Mouse (Mus musculus): ENCODE data around the gene Dclre1a. TPM values are rescaled to one million over a fixed set of nuclear protein-coding genes. Genes with fewer than 3 reads are reported as not detected.

The Dclre1a gene
- total and polyA plus RNA-seq, 3 experiments: 8.3 to 14.8 (median 13.1) TPM

GRCm38 (mm10) chr19:56548230-56549032, 409 bp upstream of the Dclre1a start, which contains the start of gene Nhlrc2:
Gene Nhlrc2, plus strand, starts transcription at chr19:56548261.
- Histone ChIP-seq H3K27ac (ENCODE audit: insufficient read depth, low read depth) (peak within 1 kb of the TSS; percentile 84), H3K79me2 (replicated peaks; ENCODE audit: control insufficient read depth, extremely low read depth, insufficient read depth, poor library complexity, severe bottlenecking) (peaks cover 22% of the 10 kb centered on the region), H3K4me3 (replicated peaks in 1 of 3; ENCODE audit: low read depth in 2 of 3, low read length in 2 of 3, poor library complexity in 1 of 3) (peak within 1 kb of the TSS; percentile 88 to 98 (median 92)), H3K4me2 (ENCODE audit: insufficient read depth, low read depth, poor library complexity, severe bottlenecking) (peak within 1 kb of the TSS; percentile 98), H3K36me3 (replicated peaks in 1 of 2; ENCODE audit: control insufficient read depth in 1 of 2, insufficient read depth in 1 of 2, low read length in 1 of 2) (peaks cover 20 to 43% of the 10 kb centered on the region in 2 experiments), H3K9ac (ENCODE audit: insufficient read depth, low read depth) (peak within 1 kb of the TSS; percentile 89), H3K9me3 (replicated peaks; ENCODE audit: low read length) (peaks cover 2% of the 10 kb centered on the region), H3K4me1 (ENCODE audit: control insufficient read depth in 1 of 2, insufficient read depth in 2 of 2) (peaks cover 0 to 40% of the 10 kb centered on the region in 2 experiments; a peak in 2 of 4 replicates), H3K27me3 (replicated peaks) (no peaks in the 10 kb centered on the region)
- TF ChIP-seq MAX (IDR thresholded peaks at IDR 0.05; ENCODE audit: low read length) (peak; percentile 21; the same call in 1 of the 2 replicates), SIN3A (IDR thresholded peaks at IDR 0.05; ENCODE audit: low read length) (peak; percentile 48; the same call in 1 of the 2 replicates), JUND (conservative IDR thresholded peaks at IDR 0.05; ENCODE audit: low read depth, low read length) (no peak), MAFK (IDR thresholded peaks at IDR 0.05; ENCODE audit: insufficient replicate concordance, low read length) (no peak), ELF1 (IDR thresholded peaks at IDR 0.05; ENCODE audit: low read depth, low read length) (peak; percentile 72), HCFC1 (IDR thresholded peaks at IDR 0.05; ENCODE audit: low read depth, low read length) (peak; percentile 79), TCF12 (IDR thresholded peaks at IDR 0.05; ENCODE audit: low read depth, low read length) (peak; percentile 40; the same call in 1 of the 2 replicates), ZKSCAN1 (IDR thresholded peaks at IDR 0.05; ENCODE audit: borderline replicate concordance, low read depth, low read length) (no peak), NRF1 (IDR thresholded peaks at IDR 0.05; ENCODE audit: low read depth, low read length) (peak; percentile 42; the same call in 1 of the 2 replicates), POLR2A (IDR thresholded peaks at IDR 0.05; ENCODE audit: low read depth, low read length) (peak; percentile 78), BHLHE40 (IDR thresholded peaks at IDR 0.05; ENCODE audit: low read depth, low read length) (peak; percentile 3; the same call in 1 of the 2 replicates), MAZ (IDR thresholded peaks at IDR 0.05; ENCODE audit: low read depth, low read length) (peak; percentile 62; the same call in 1 of the 2 replicates), POLR2AphosphoS2 (IDR thresholded peaks at IDR 0.05; ENCODE audit: low read depth, low read length) (0 out of 2 replicates have a peak, but pooled peaks have one; percentile 50), CHD2 (IDR thresholded peaks at IDR 0.05; ENCODE audit: low read length) (0 out of 2 replicates have a peak, but pooled peaks have one; percentile 63), ZC3H11A (IDR thresholded peaks at IDR 0.05; ENCODE audit: low read depth, low read length) (peak; percentile 98)
- DNase-seq (ENCODE audit: extremely low read depth): peak; percentile 68
- dilution Hi-C loops (cut with MboI; ENCODE audit: extremely low pct_ligation_motif_present, extremely low pct_unique_long_range_greater_than_20kb, low sequenced_read_pairs) (no loop called here), in situ Hi-C loops (cut with MboI; ENCODE audit: low pct_ligation_motif_present, low pct_unique_long_range_greater_than_20kb, low sequenced_read_pairs) (no loop called here)

DNA sequence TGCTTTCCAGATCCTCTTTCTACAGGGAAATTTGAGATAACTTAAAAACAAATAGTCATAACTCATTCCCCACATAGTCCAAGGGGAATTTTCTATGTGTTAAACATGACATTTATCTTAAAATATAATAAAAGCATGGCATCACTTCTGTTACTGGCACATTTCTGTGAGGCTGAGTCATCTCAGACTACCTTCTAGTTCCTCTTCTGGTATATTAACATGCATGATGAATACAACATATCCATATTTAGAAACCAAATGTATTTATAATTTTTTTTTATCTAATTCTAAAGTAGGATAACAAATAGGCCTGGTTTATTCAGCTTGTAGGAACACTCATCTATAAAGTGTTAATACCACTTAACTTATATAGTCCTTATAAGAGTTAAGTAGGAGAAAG, 2.0 kb downstream of the Dclre1a start:
- no peaks in the 10 kb centered on the region for H3K9me3 ChIP-seq (replicated peaks; ENCODE audit: low read length)
- H3K36me3 ChIP-seq (replicated peaks in 1 of 2; ENCODE audit: control insufficient read depth in 1 of 2, insufficient read depth in 1 of 2, low read length in 1 of 2): peaks cover 19 to 42% of the 10 kb centered on the region in 2 experiments
- no peaks in the 10 kb centered on the region for H3K27me3 ChIP-seq (replicated peaks)
- in situ Hi-C loops (cut with MboI; ENCODE audit: low pct_ligation_motif_present, low pct_unique_long_range_greater_than_20kb, low sequenced_read_pairs): no loop called here
- peaks cover 17% of the 10 kb centered on the region for H3K79me2 ChIP-seq (replicated peaks; ENCODE audit: control insufficient read depth, extremely low read depth, insufficient read depth, poor library complexity, severe bottlenecking)
- 0 out of 2 replicates have a peak overlapping the region, but pooled peaks have one; percentile 3 for H3K27ac ChIP-seq (ENCODE audit: insufficient read depth, low read depth)
- DNase-seq (ENCODE audit: extremely low read depth): peak; percentile 55
- H3K4me2 ChIP-seq (ENCODE audit: insufficient read depth, low read depth, poor library complexity, severe bottlenecking): peak overlapping the region; percentile 85
- dilution Hi-C loops (cut with MboI; ENCODE audit: extremely low pct_ligation_motif_present, extremely low pct_unique_long_range_greater_than_20kb, low sequenced_read_pairs): no loop called here
- H3K4me1 ChIP-seq (ENCODE audit: control insufficient read depth in 1 of 2, insufficient read depth in 2 of 2): peaks cover 0 to 44% of the 10 kb centered on the region in 2 experiments; a peak in 2 of 4 replicates
- H3K4me3 ChIP-seq (replicated peaks in 1 of 3; ENCODE audit: low read depth in 2 of 3, low read length in 2 of 3, poor library complexity in 1 of 3): peak overlapping the region in 2 of 3 experiments; percentile 39 to 98
- peak overlapping the region; percentile 89 for H3K9ac ChIP-seq (ENCODE audit: insufficient read depth, low read depth)
- TF ChIP-seq SMC3 (IDR thresholded peaks at IDR 0.05; ENCODE audit: low read depth, low read length) (no peak), E2F4 (IDR thresholded peaks at IDR 0.05; ENCODE audit: insufficient replicate concordance, low read depth, low read length) (no peak), NELFE (IDR thresholded peaks at IDR 0.05; ENCODE audit: low read depth, low read length) (no peak), POLR2AphosphoS2 (IDR thresholded peaks at IDR 0.05; ENCODE audit: low read depth, low read length) (no peak), MYC (IDR thresholded peaks at IDR 0.05; ENCODE audit: low read depth, low read length) (peak; percentile 61; the same call in 1 of the 2 replicates), JUN (IDR thresholded peaks at IDR 0.05; ENCODE audit: insufficient read depth, low read depth, low read length) (peak; percentile 74), MXI1 (IDR thresholded peaks at IDR 0.05; ENCODE audit: low read depth, low read length) (no peak), TBP (conservative IDR thresholded peaks at IDR 0.05; ENCODE audit: low read depth, low read length) (0 out of 2 replicates have a peak, but pooled peaks have one; percentile 19), CHD2 (IDR thresholded peaks at IDR 0.05; ENCODE audit: low read length) (no peak), NRF1 (IDR thresholded peaks at IDR 0.05; ENCODE audit: low read depth, low read length) (no peak), KAT2A (IDR thresholded peaks at IDR 0.05; ENCODE audit: insufficient replicate concordance, low read length) (no peak), TCF12 (IDR thresholded peaks at IDR 0.05; ENCODE audit: low read depth, low read length) (no peak), HCFC1 (IDR thresholded peaks at IDR 0.05; ENCODE audit: low read depth, low read length) (no peak), MAFK (IDR thresholded peaks at IDR 0.05; ENCODE audit: insufficient replicate concordance, low read length) (no peak), UBTF (IDR thresholded peaks at IDR 0.05; ENCODE audit: low read depth, low read length) (no peak), RAD21 (IDR thresholded peaks at IDR 0.05; ENCODE audit: low read depth, low read length) (no peak), ZC3H11A (IDR thresholded peaks at IDR 0.05; ENCODE audit: low read depth, low read length) (no peak), ELF1 (IDR thresholded peaks at IDR 0.05; ENCODE audit: low read depth, low read length) (no peak), USF2 (conservative IDR thresholded peaks at IDR 0.05; ENCODE audit: low read depth, low read length) (no peak), ZKSCAN1 (IDR thresholded peaks at IDR 0.05; ENCODE audit: borderline replicate concordance, low read depth, low read length) (no peak), JUND (conservative IDR thresholded peaks at IDR 0.05; ENCODE audit: low read depth, low read length) (peak; percentile 87), CTCF (conservative IDR thresholded peaks at IDR 0.05 in 1 of 2, IDR thresholded peaks at IDR 0.05 in 1 of 2; ENCODE audit: low read depth in 2 of 2, low read length in 2 of 2) (no peak)

Measured in CH12.LX (cell line).